Mouse (Mus musculus) liver, adult 2 months (tissue): ENCODE measurements around the gene Adad2. TPM values are rescaled to one million over a fixed set of nuclear protein-coding genes. Genes with fewer than 3 reads are reported as not detected.

Source experiments
- DNase-seq: peaks from one replicate; pipeline ENCODE4 v3.0.0-alpha.2; 2011; ENCODE audit warnings: low read depth, low spot score; ENCODE audit errors: extremely low read depth
- H3K27ac ChIP-seq: fragments of 200-500 bp; replicated peaks from 2 replicates; pipeline ENCODE4 v1.5.1; 2012; ENCODE audit warnings: low read depth, mild to moderate bottlenecking, control low read depth, inconsistent platforms, low read length; ENCODE audit not compliant: insufficient read depth
- H3K27me3 ChIP-seq: fragments of 200-500 bp; 2 replicates; pipeline ENCODE4 v1.6.1; 2012; ENCODE audit warnings: mild to moderate bottlenecking, moderate library complexity, low read length, inconsistent platforms; ENCODE audit not compliant: control insufficient read depth, insufficient read depth
- H3K36me3 ChIP-seq: fragments of 200-500 bp; 2 replicates; pipeline ENCODE4 v1.6.1; 2012; ENCODE audit warnings: low read length, inconsistent platforms; ENCODE audit not compliant: control insufficient read depth, insufficient read depth
- H3K4me1 ChIP-seq: fragments of 200-500 bp; 2 replicates; pipeline ENCODE4 v1.6.1; 2011; ENCODE audit warnings: low read length; ENCODE audit not compliant: control insufficient read depth, insufficient read depth
- H3K4me3 ChIP-seq: fragments of 200-500 bp; 2 replicates; pipeline ENCODE4 v1.5.1; 2011; ENCODE audit warnings: low read depth, mild to moderate bottlenecking, control low read depth, low read length, moderate library complexity; ENCODE audit not compliant: insufficient read depth
- H3K79me2 ChIP-seq: fragments of 200-500 bp; 2 replicates; pipeline ENCODE4 v1.6.1; 2012; ENCODE audit warnings: inconsistent platforms, mild to moderate bottlenecking, low read length, moderate library complexity; ENCODE audit not compliant: control insufficient read depth, insufficient read depth
- H3K9ac ChIP-seq: fragments of 200-500 bp; 2 replicates; pipeline ENCODE4 v1.6.1; 2012; ENCODE audit warnings: low read depth, mild to moderate bottlenecking, control low read depth, inconsistent platforms, low read length
- CTCF ChIP-seq: fragments of 200-500 bp; IDR thresholded peaks from 2 replicates; pipeline ENCODE4 v1.5.1; 2011; ENCODE audit warnings: low read depth, low read length, control low read depth
- POLR2A ChIP-seq: fragments of 200-500 bp; IDR thresholded peaks from 2 replicates; pipeline ENCODE4 v1.6.1; 2011; ENCODE audit warnings: low read length, control low read depth; ENCODE audit not compliant: insufficient read depth; ENCODE audit errors: extremely low read depth
- WGBS: fragments of 180-500 bp; shearing (Covaris S2); methylation state at CpG from one replicate; pipeline ENCODE4 v1.1.7; 2018; 5-methylcytosine and 5-hydroxymethylcytosine counted together
- polyA plus RNA-seq: library from polyadenylated mRNA; depleted of rRNA; stranded (reverse); fragments of >200 nt; gene quantifications from 2 replicates; pipeline ENCODE4 v1.2.3, GENCODE M21; 2012
- total RNA-seq: library from RNA; depleted of rRNA; stranded (reverse); fragments of >200 nt; gene quantifications from 2 replicates; pipeline ENCODE4 v1.2.3, GENCODE M21; 2014

Adad2 gene
- total and polyA plus RNA-seq, 2 experiments, result not detected

- no peak for DNase-seq
- Histone ChIP-seq H3K9ac (no peak overlapping the region), H3K36me3 (no peaks in the 10 kb centered on the region), H3K4me3 (no peak overlapping the region), H3K27ac (no peak overlapping the region), H3K79me2 (no peaks in the 10 kb centered on the region), H3K27me3 (no peaks in the 10 kb centered on the region), H3K4me1 (no peaks in the 10 kb centered on the region)
- WGBS, result 85% methylated on average over 8 of the region's 8 CpGs
- TF ChIP-seq CTCF, result no peak
- TF ChIP-seq POLR2A, result no peak
These were observed 10.5 kb downstream of the Adad2 start for GRCm38 (mm10) chr8:119623061-119623460.

GRCm38 (mm10) chr8:119623744-119624143 lies 11.2 kb downstream of the Adad2 start:
- WGBS, result 81% methylated on average over 1 of the region's 1 CpGs
- no peak for DNase-seq
- Histone ChIP-seq H3K9ac (no peak overlapping the region), H3K27me3 (no peaks in the 10 kb centered on the region), H3K36me3 (no peaks in the 10 kb centered on the region), H3K79me2 (no peaks in the 10 kb centered on the region), H3K27ac (no peak overlapping the region), H3K4me3 (no peak overlapping the region), H3K4me1 (no peaks in the 10 kb centered on the region)
- TF ChIP-seq CTCF (no peak), POLR2A (no peak)

- no peak for TF ChIP-seq CTCF
- TF ChIP-seq POLR2A, result no peak
- Histone ChIP-seq H3K27me3 (no peaks in the 10 kb centered on the region), H3K4me3 (no peak overlapping the region), H3K9ac (no peak overlapping the region), H3K79me2 (no peaks in the 10 kb centered on the region), H3K36me3 (no peaks in the 10 kb centered on the region), H3K27ac (no peak overlapping the region), H3K4me1 (no peaks in the 10 kb centered on the region)
- WGBS, result 89% methylated on average over 7 of the region's 7 CpGs
- DNase-seq, result no peak
These were observed 12.4 kb downstream of the Adad2 start for GRCm38 (mm10) chr8:119624916-119625315.

- no peak overlapping the region for H3K27ac ChIP-seq
- H3K79me2 ChIP-seq, result no peaks in the 10 kb centered on the region
- 85% methylated on average over 22 of the region's 22 CpGs for WGBS
- no peak overlapping the region for H3K4me3 ChIP-seq
- H3K36me3 ChIP-seq, result no peaks in the 10 kb centered on the region
- DNase-seq, result no peak
- H3K4me1 ChIP-seq, result no peaks in the 10 kb centered on the region
- H3K9ac ChIP-seq, result no peak overlapping the region
- TF ChIP-seq CTCF (no peak), POLR2A (no peak)
- H3K27me3 ChIP-seq, result no peaks in the 10 kb centered on the region
These were observed 13.2 kb downstream of the Adad2 start for GRCm38 (mm10) chr8:119625788-119626187.

GRCm38 (mm10) chr8:119627199-119627598 lies 14.7 kb downstream of the Adad2 start:
- WGBS, result 87% methylated on average over 7 of the region's 7 CpGs
- H3K36me3 ChIP-seq, result no peaks in the 10 kb centered on the region
- H3K79me2 ChIP-seq, result no peaks in the 10 kb centered on the region
- H3K27me3 ChIP-seq, result no peaks in the 10 kb centered on the region
- DNase-seq, result no peak
- H3K27ac ChIP-seq, result no peak overlapping the region
- no peak overlapping the region for H3K9ac ChIP-seq
- no peak overlapping the region for H3K4me3 ChIP-seq
- no peak for TF ChIP-seq POLR2A
- no peak for TF ChIP-seq CTCF
- H3K4me1 ChIP-seq, result no peaks in the 10 kb centered on the region

GRCm38 (mm10) chr8:119627613-119628359 lies 15.2 kb downstream of the Adad2 start:
- no peaks in the 10 kb centered on the region for H3K4me1 ChIP-seq
- no peaks in the 10 kb centered on the region for H3K79me2 ChIP-seq
- TF ChIP-seq POLR2A (no peak), CTCF (no peak)
- no peaks in the 10 kb centered on the region for H3K27me3 ChIP-seq
- no peak overlapping the region for H3K27ac ChIP-seq
- H3K4me3 ChIP-seq, result no peak overlapping the region
- H3K36me3 ChIP-seq, result no peaks in the 10 kb centered on the region
- peak; percentile 18 for DNase-seq
- no peak overlapping the region for H3K9ac ChIP-seq
- 62% methylated on average over 10 of the region's 10 CpGs for WGBS
